Mouse (Mus musculus) small intestine, adult 2 months (tissue): Measurements from ENCODE around the gene Efhc1.

Experiments
- CTCF ChIP-seq: fragments of 200-500 bp; IDR thresholded peaks from 2 replicates; pipeline ENCODE4 v1.5.1; 2012; ENCODE audit warnings: low read depth, mild to moderate bottlenecking, control low read depth, inconsistent platforms, low read length, moderate library complexity, mixed read lengths; ENCODE audit not compliant: insufficient replicate concordance, insufficient read length; ENCODE audit errors: extremely low read depth
- POLR2A ChIP-seq: fragments of 200-500 bp; IDR thresholded peaks from 2 replicates; pipeline ENCODE4 v1.6.1; 2012; ENCODE audit warnings: low read depth, mild to moderate bottlenecking, control low read depth, inconsistent platforms, low read length, moderate library complexity

- no peak for TF ChIP-seq POLR2A
- no peak for TF ChIP-seq CTCF
Measured at GRCm38 (mm10) chr1:21010282-21010800, 58.9 kb downstream of the Efhc1 start.
